Mouse (Mus musculus): ENCODE measurements at regions not wholly inside any gene's neighbourhood (a gene's known extent, or its start where the extent isn't known, plus 50 kb on each side); places are given as distances from the start of the nearest gene placed in this dataset.
A peak's percentile ranks its signal among the peaks of the same experiment; 100 is the strongest.

- no peak for DNase-seq
Measured at GRCm38 (mm10) chr4:152633896-152634295, 156.2 kb upstream of the Kcnab2 start.

- DNase-seq: no peak
Measured at GRCm38 (mm10) chr4:152628111-152628510, 150.4 kb upstream of the Kcnab2 start.

GRCm38 (mm10) chr4:152625032-152626003, 147.6 kb upstream of the Kcnab2 start:
- DNase-seq: peak; percentile 81

- no peak for DNase-seq
Measured at GRCm38 (mm10) chr4:152622022-152622777, 144.5 kb upstream of the Kcnab2 start.

GRCm38 (mm10) chr4:152617636-152618035, 140.0 kb upstream of the Kcnab2 start:
- no peak for DNase-seq

- no peak for DNase-seq
Measured at GRCm38 (mm10) chr4:152615155-152615554, 137.5 kb upstream of the Kcnab2 start.

- no peak for DNase-seq
Measured at GRCm38 (mm10) chr4:152614356-152615100, 136.9 kb upstream of the Kcnab2 start.

Small RNAs in the stretch of these regions (microRNA-seq; reads per million reads assigned to microRNA genes)
- gene Gm25779: 0 reads per million in 2 experiments

All from adrenal gland, postnatal 14 days (tissue).